Mouse (Mus musculus) gastrocnemius, postnatal 14 days (tissue): ENCODE measurements at regions not wholly inside any gene's neighbourhood (a gene's known extent, or its start where the extent isn't known, plus 50 kb on each side); places are given as distances from the start of the nearest gene placed in this dataset.

ENCODE experiments used
- DNase-seq: peaks from one replicate; pipeline ENCODE4 v3.0.0; 2021; ENCODE audit warnings: mixed read lengths
- intact Hi-C: fragments of 180-260 bp; cut with DNase I; formaldehyde crosslinking; loops from one replicate; pipeline ENCODE4 v1.15.1; 2025; ENCODE audit warnings: low total_unique reads

DNA sequence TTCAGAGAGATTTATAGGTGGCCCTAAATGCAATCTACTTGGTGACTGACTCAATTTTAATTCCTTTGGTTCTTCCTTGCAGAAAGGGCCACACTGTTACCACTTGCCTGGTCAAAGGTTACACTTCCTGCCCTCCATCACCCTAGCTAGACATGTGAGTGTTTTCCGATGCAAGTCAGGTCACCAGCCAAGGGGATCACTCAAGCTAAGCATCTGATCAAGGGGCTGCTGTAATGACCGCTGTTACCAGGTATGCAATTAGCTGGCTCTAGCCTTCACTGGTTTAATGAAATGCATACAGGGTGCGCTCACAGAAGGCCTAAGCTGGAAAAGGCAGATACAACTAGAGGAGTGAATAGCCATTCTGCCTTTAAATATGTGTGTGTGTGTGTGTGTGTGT lies 105.1 kb downstream of the Mtx2 start:
- DNase-seq, result no peak
- intact Hi-C loops, result no loop called here

- intact Hi-C loops, result no loop called here
Observed at GRCm38 (mm10) chr2:74933190-74933589, 107.6 kb downstream of the Mtx2 start.

DNA sequence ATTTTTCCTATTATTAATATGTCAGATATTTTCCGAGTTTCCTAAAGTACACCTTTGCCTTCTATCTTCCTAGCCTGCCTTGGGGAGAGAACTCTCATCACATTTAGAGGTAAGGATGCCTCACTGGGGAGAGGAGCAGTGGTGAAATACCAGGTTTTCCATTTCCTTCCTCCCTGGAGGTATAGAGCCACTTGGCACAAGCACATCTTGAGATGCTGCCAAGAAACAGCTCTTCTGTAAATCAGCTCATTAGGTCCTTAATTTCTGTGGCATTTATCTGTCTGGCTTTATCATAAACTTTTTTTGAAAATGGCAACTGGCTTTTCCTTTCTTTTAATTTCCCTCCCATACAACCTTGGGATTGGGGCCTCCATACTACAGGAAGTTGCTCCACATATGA lies 108.2 kb downstream of the Mtx2 start:
- intact Hi-C loops, result no loop called here
- DNase-seq, result no peak

More at GRCm38 (mm10) chr2:74933190-74933589, 107.6 kb downstream of the Mtx2 start:
- DNase-seq, result peak; percentile 33

- no peak for DNase-seq
- intact Hi-C loops, result no loop called here
Observed at GRCm38 (mm10) chr2:74938711-74939110, 113.1 kb downstream of the Mtx2 start.

DNA sequence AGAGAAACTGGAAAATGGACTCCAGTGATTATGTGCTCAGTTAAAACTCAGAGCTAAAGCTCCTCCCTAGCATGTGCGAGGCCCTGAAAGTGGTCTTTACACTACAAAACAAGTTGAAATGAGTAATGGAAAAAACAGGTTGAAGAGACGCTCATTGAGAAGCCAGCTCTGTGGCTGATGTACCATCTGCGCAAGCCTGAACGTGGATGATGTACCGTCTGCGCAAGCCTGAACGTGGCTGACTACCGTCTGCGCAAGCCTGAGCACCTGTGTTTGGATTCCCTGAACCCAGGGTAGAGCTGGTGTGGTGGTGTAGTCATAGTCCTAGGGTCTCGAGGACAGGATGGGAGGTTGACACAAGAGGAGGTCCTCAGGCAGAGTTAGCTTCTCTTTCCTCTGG lies 116.4 kb downstream of the Mtx2 start:
- intact Hi-C loops, result no loop called here
- no peak for DNase-seq

DNA sequence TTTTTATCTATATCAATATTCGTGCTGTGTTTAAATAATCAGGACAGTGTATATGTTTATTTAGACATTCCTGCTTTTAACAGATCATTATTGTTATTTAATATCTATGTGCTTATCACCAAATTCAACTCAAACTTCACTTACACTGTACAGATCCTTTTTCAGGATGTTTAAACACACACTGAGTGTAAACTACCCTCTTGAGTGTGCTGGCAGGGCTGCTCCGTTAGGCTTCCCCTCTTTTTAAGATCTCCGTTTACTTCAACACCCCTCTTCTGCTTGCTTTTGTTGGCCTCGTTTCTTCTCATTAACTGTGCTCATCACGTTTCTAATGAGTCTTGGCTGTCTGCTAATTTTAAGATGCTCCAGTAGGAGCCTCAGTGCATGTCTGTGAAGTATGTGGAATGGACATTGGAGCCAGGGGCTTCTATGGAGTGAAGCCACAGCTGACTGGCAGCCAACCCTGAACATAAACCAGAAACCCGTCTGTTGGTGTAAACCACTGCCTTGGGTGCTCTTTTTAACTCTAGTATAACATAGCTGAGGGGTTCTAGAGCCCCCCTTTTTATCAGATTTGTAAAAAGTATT lies 117.1 kb downstream of the Mtx2 start:
- DNase-seq, result no peak
- intact Hi-C loops, result no loop called here

DNA sequence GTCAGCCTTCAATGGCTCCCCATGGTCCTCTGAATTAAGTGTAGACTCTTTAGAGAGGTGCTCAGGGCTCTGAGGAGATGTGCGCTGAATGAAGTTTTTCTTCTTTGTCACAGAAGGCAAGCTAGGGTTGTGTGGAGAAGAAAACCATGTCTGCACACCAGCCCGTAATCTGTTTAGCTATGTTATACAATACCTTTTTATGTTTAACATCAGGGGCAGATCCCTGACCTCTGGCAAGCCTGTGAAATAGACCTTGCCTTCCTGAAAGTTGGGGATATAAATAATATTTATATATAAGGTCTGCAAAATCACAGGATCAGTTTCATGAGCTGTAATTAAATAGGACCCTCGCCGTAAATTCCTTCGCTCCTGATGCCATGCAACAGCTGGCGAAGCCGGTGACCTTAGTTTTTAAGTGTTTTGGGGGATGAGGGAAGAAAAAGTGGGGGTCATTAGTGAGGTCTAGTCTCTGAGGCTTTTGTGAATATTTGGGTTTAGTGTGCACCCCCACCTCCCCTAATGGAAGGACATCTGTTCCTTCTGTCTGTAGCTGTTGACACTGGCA lies 119.7 kb downstream of the Mtx2 start:
- intact Hi-C loops, result no loop called here

GRCm38 (mm10) chr2:74951401-74952260 lies 126.0 kb downstream of the Mtx2 start:
- no peak for DNase-seq
- intact Hi-C loops, result no loop called here

More for the DNA sequence above, 119.7 kb downstream of the Mtx2 start:
- DNase-seq, result no peak

GRCm38 (mm10) chr2:74954101-74954500 lies 128.5 kb downstream of the Mtx2 start:
- intact Hi-C loops, result no loop called here
- DNase-seq, result no peak

GRCm38 (mm10) chr2:74955281-74956128 lies 129.9 kb downstream of the Mtx2 start:
- no peak for DNase-seq
- intact Hi-C loops, result no loop called here

GRCm38 (mm10) chr2:74956129-74956450 lies 130.5 kb downstream of the Mtx2 start:
- intact Hi-C loops, result no loop called here
- DNase-seq, result no peak

GRCm38 (mm10) chr2:74956556-74956955 lies 131.0 kb downstream of the Mtx2 start:
- intact Hi-C loops, result no loop called here
- DNase-seq, result no peak

- DNase-seq, result no peak
- intact Hi-C loops, result loop anchor here (10.0 kb wide), 1 partner anchor 355 kb away; no protein-coding TSS in a partner anchor
Observed at GRCm38 (mm10) chr2:74959936-74960335, 134.3 kb downstream of the Mtx2 start.

GRCm38 (mm10) chr2:74962416-74962815 lies 136.8 kb downstream of the Mtx2 start:
- DNase-seq, result no peak
- intact Hi-C loops, result loop anchor here (2.0 to 10.0 kb wide), 2 partner anchors 246 to 352 kb away; no protein-coding TSS in a partner anchor

- intact Hi-C loops, result loop anchor here (10.0 kb wide), 1 partner anchor 350 kb away; no protein-coding TSS in a partner anchor
- DNase-seq, result peak; percentile 85
Observed at GRCm38 (mm10) chr2:74964360-74964759, 138.8 kb downstream of the Mtx2 start.

DNA sequence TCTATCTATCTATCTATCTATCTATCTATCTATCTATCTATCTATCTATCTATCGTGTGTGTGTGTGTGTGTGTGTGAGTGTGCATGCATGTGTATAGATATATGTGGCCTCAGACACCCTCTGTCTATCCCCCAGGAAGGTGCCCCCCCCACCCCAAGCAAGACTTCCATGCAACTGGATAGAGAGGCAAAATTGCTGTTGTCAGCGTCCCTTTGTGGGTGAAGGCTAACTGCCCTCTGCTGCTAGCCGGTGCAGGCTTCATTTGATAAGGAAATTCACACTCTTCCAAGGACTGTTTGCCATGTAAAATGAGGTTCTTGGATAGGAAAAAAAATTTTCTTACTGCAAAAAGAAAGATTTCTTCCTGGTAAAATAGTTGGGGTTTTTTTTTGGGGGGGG lies 139.4 kb downstream of the Mtx2 start:
- intact Hi-C loops, result loop anchor here (5.0 to 10.0 kb wide), 2 partner anchors 263 to 350 kb away; partner anchors contain the start of gene Hoxd8
- DNase-seq, result no peak

DNA sequence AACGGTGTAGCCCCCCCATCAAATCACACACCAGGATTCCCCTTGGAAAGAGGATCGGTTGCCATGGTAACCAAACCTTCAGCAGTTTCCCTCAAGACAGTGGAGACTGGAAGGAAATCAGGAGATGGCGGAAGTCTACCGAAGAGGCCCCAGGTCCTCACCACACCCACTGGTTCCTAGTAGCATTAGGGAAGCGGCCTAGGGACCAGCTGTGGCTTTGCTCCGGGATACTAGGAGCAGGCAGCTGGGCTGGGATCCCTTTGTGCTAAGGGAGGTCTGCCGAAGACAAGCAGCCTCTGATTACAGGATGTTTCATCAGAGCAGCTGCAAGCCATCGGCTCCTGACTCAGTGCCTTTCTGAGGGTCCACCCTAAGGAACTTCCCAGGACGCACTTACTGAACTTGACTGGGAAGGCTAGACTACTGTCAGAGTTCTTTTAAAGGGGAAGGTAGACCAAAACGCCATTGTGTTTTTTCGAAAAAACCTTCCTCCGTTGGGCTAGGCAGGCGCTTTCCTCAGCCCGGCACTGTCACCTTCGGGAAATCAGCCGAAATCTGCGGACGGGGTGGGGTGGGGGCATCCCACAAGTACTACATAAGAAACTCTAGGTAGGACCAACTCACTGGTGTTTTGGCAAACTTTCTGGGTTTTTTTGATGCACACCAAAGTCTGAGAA lies 139.9 kb downstream of the Mtx2 start:
- intact Hi-C loops, result loop anchor here (5.0 to 10.0 kb wide), 2 partner anchors 263 to 349 kb away; partner anchors contain the start of gene Hoxd8
- DNase-seq, result peak; percentile 60

- DNase-seq, result no peak
- intact Hi-C loops, result no loop called here
Observed at GRCm38 (mm10) chr2:74970611-74971265, 145.1 kb downstream of the Mtx2 start.

DNA sequence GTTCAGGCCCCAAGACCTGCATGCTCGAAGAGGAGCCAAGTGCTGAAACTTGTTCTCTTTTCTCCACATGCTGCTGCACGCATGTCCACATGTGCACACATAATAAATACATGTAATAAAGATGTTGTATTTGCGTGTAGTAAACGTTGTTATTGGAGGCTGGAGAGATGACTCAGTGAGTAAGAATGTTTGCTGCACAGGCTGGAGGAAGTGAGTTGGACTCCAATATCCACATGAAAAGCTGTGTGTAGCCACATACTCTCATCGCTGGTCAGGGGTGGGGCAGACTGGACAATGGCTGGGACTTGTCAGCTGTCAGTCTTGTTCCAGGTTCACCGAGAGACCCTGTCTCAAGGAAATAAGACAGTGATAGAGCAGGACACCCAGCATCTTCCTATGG lies 147.8 kb downstream of the Mtx2 start:
- no peak for DNase-seq
- intact Hi-C loops, result no loop called here
